Mouse (Mus musculus): ENCODE data around the gene Orm2. TPM values are rescaled to one million over a fixed set of nuclear protein-coding genes. Genes with fewer than 3 reads are reported as not detected.

Orm2 gene
- polyA plus RNA-seq, 1 experiment from 2014 or later, result not detected

GRCm38 (mm10) chr4:63411222-63411621, 49.0 kb downstream of the Orm2 start:
- H3K27me3 ChIP-seq (ENCODE audit: control insufficient read depth, insufficient read depth, low read length), result no peaks in the 10 kb centered on the region; the same call in 1 of the 2 replicates
- ATAC-seq (replicated peaks; ENCODE audit: insufficient number of reproducible peaks, low FRiP score, low TSS enrichment), result no peak
- no peak overlapping the region for H3K27ac ChIP-seq (ENCODE audit: low read depth, low read length)
- H3K36me3 ChIP-seq (ENCODE audit: control insufficient read depth, insufficient read depth, low read length), result no peaks in the 10 kb centered on the region
- WGBS (ENCODE audit: insufficient replicate concordance), result 61% methylated on average over 5 of the region's 5 CpGs
- peaks cover 8% of the 10 kb centered on the region for H3K4me1 ChIP-seq (ENCODE audit: control insufficient read depth, insufficient read depth, low read length)
- no peak overlapping the region; the same call in 1 of the 2 replicates for H3K4me2 ChIP-seq
- H3K9me3 ChIP-seq (replicated peaks; ENCODE audit: control insufficient read depth, low read length), result no peaks in the 10 kb centered on the region
- H3K9ac ChIP-seq (ENCODE audit: low read depth, low read length), result no peak overlapping the region
- no peak overlapping the region for H3K4me3 ChIP-seq (ENCODE audit: low read depth, low read length)

- no peak for ATAC-seq (replicated peaks; ENCODE audit: insufficient number of reproducible peaks, low FRiP score, low TSS enrichment)
- Histone ChIP-seq H3K4me2 (no peak overlapping the region), H3K27me3 (ENCODE audit: control insufficient read depth, insufficient read depth, low read length) (no peaks in the 10 kb centered on the region), H3K9me3 (replicated peaks; ENCODE audit: control insufficient read depth, low read length) (no peaks in the 10 kb centered on the region), H3K36me3 (ENCODE audit: control insufficient read depth, insufficient read depth, low read length) (no peaks in the 10 kb centered on the region), H3K27ac (ENCODE audit: low read depth, low read length) (no peak overlapping the region), H3K4me1 (ENCODE audit: control insufficient read depth, insufficient read depth, low read length) (peaks cover 6% of the 10 kb centered on the region; the same call in 1 of the 2 replicates), H3K9ac (ENCODE audit: low read depth, low read length) (no peak overlapping the region), H3K4me3 (ENCODE audit: low read depth, low read length) (no peak overlapping the region)
- 70% methylated on average over 5 of the region's 5 CpGs for WGBS (ENCODE audit: insufficient replicate concordance)
These were observed 52.7 kb downstream of the Orm2 start for GRCm38 (mm10) chr4:63414951-63415350.

Other genes starting within 250 kb of the Orm2 start
- gene Ambp, start 207.7 kb upstream of the Orm2 start, polyA plus RNA-seq (2014; fragmentation: Nextera tagmentation; extraction: Ambion mirVana), result 2.4 and 11.6 TPM in 2 replicates
- gene Kif12, start 190.3 kb upstream of the Orm2 start, polyA plus RNA-seq (2014; fragmentation: Nextera tagmentation; extraction: Ambion mirVana), result 0.11 TPM in 1 of 2 replicates, not detected in the other
- 3.3 and 3.4 TPM in 2 replicates for gene Col27a1, start 148.4 kb upstream of the Orm2 start, polyA plus RNA-seq (2014; fragmentation: Nextera tagmentation; extraction: Ambion mirVana)
- not detected in 2 replicates for gene Orm1, start 17.9 kb upstream of the Orm2 start, polyA plus RNA-seq (2014; fragmentation: Nextera tagmentation; extraction: Ambion mirVana)
- gene Orm3, start 6.3 kb upstream of the Orm2 start, polyA plus RNA-seq (2014; fragmentation: Nextera tagmentation; extraction: Ambion mirVana), result not detected in 2 replicates
- 3.1 and 3.2 TPM in 2 replicates for gene Akna, start 40.9 kb downstream of the Orm2 start, polyA plus RNA-seq (2014; fragmentation: Nextera tagmentation; extraction: Ambion mirVana)
- gene Whrn, start 133.5 kb downstream of the Orm2 start, polyA plus RNA-seq (2014; fragmentation: Nextera tagmentation; extraction: Ambion mirVana), result 3.3 and 4.7 TPM in 2 replicates
- 213 and 221 TPM in 2 replicates for gene Atp6v1g1, start 182.3 kb downstream of the Orm2 start, polyA plus RNA-seq (2014; fragmentation: Nextera tagmentation; extraction: Ambion mirVana)
- 5.5 and 5.8 TPM in 2 replicates for gene Tmem268, start 196.3 kb downstream of the Orm2 start, polyA plus RNA-seq (2014; fragmentation: Nextera tagmentation; extraction: Ambion mirVana)
- not detected in 2 replicates for gene Gm11213, start 242.8 kb downstream of the Orm2 start, polyA plus RNA-seq (2014; fragmentation: Nextera tagmentation; extraction: Ambion mirVana)

Data from heart, embryonic 11.5 days (tissue).